Mouse (Mus musculus) neural tube, embryonic 14.5 days (tissue): ENCODE measurements around the gene Cyp2c23. TPM values are rescaled to one million over a fixed set of nuclear protein-coding genes. Genes with fewer than 3 reads are reported as not detected.

Source experiments
- ATAC-seq: fragments of 200-750 bp; cut with Nextera tagmentation; 2 replicates; pipeline ENCODE4 v1.8.0; 2017; ENCODE audit warnings: low read depth, mild to moderate bottlenecking, moderate TSS enrichment, moderate library complexity
- H3K27ac ChIP-seq: fragments of 300-500 bp; sonication (generic); 2 replicates; pipeline ENCODE4 v1.5.1; 2014; ENCODE audit warnings: low read depth, mild to moderate bottlenecking, control low read depth, low read length, moderate library complexity, mixed read lengths
- H3K27me3 ChIP-seq: fragments of 300-500 bp; sonication (generic); 2 replicates; pipeline ENCODE4 v1.6.1; 2014; ENCODE audit warnings: low read length; ENCODE audit not compliant: control insufficient read depth, insufficient read depth
- H3K36me3 ChIP-seq: fragments of 300-500 bp; sonication (generic); 2 replicates; pipeline ENCODE4 v1.6.1; 2014; ENCODE audit warnings: low read length, mixed read lengths; ENCODE audit not compliant: control insufficient read depth, insufficient read depth
- H3K4me1 ChIP-seq: fragments of 300-500 bp; sonication (generic); 2 replicates; pipeline ENCODE4 v1.6.1; 2014; ENCODE audit warnings: low read length; ENCODE audit not compliant: control insufficient read depth, insufficient read depth
- H3K4me2 ChIP-seq: fragments of 300-500 bp; sonication (generic); 2 replicates; pipeline ENCODE4 v1.6.1; 2014; ENCODE audit warnings: mild to moderate bottlenecking, low read depth, low read length, control low read depth
- H3K4me3 ChIP-seq: fragments of 300-500 bp; sonication (generic); 2 replicates; pipeline ENCODE4 v1.5.1; 2014; ENCODE audit warnings: low read depth, low read length, control low read depth, mixed read lengths
- H3K9ac ChIP-seq: fragments of 300-500 bp; sonication (generic); replicated peaks from 2 replicates; pipeline ENCODE4 v1.6.1; 2014; ENCODE audit warnings: low read depth, mild to moderate bottlenecking, control low read depth, low read length, mixed read lengths
- H3K9me3 ChIP-seq: fragments of 300-500 bp; sonication (generic); 2 replicates; pipeline ENCODE4 v1.6.1; 2016; ENCODE audit warnings: low read length; ENCODE audit not compliant: control insufficient read depth
- WGBS: fragments of 180-500 bp; shearing (Covaris S2); extraction: QIAGEN DNeasy Blood & Tissue Kit; methylation state at CpG from one replicate; pipeline ENCODE4 v1.1.7; 2014; 5-methylcytosine and 5-hydroxymethylcytosine counted together
- polyA plus RNA-seq: library from polyadenylated mRNA; unstranded; fragments of >200 nt; fragmentation: Nextera tagmentation; extraction: Ambion mirVana; gene quantifications from 2 replicates; pipeline ENCODE4 v1.2.1, GENCODE M21; 2014

The Cyp2c23 gene
- polyA plus RNA-seq, 1 experiment from 2014 or later, result not detected

GRCm38 (mm10) chr19:44007186-44007585 lies 21.8 kb downstream of the Cyp2c23 start:
- 58% methylated on average over 12 of the region's 12 CpGs for WGBS
- no peak for ATAC-seq
- Histone ChIP-seq H3K4me3 (no peak overlapping the region), H3K36me3 (no peaks in the 10 kb centered on the region), H3K27me3 (no peaks in the 10 kb centered on the region), H3K4me2 (no peak overlapping the region), H3K4me1 (no peaks in the 10 kb centered on the region), H3K9me3 (no peaks in the 10 kb centered on the region), H3K9ac (no peak overlapping the region), H3K27ac (no peak overlapping the region)

- Histone ChIP-seq H3K4me2 (no peak overlapping the region), H3K4me3 (no peak overlapping the region), H3K9me3 (no peaks in the 10 kb centered on the region), H3K36me3 (no peaks in the 10 kb centered on the region), H3K27me3 (no peaks in the 10 kb centered on the region), H3K9ac (no peak overlapping the region), H3K27ac (no peak overlapping the region), H3K4me1 (no peaks in the 10 kb centered on the region)
- whole genome bisulfite sequencing, result 79% methylated on average over 4 of the region's 4 CpGs
- no peak for ATAC-seq
Observed at GRCm38 (mm10) chr19:44005025-44005424, 24.0 kb downstream of the Cyp2c23 start.

GRCm38 (mm10) chr19:44004261-44004660 lies 24.7 kb downstream of the Cyp2c23 start:
- H3K4me2 ChIP-seq, result no peak overlapping the region
- no peak overlapping the region for H3K9ac ChIP-seq
- no peaks in the 10 kb centered on the region for H3K4me1 ChIP-seq
- 94% methylated on average over 2 of the region's 2 CpGs for WGBS
- no peaks in the 10 kb centered on the region for H3K27me3 ChIP-seq
- no peak overlapping the region for H3K27ac ChIP-seq
- no peaks in the 10 kb centered on the region for H3K9me3 ChIP-seq
- H3K4me3 ChIP-seq, result no peak overlapping the region
- H3K36me3 ChIP-seq, result no peaks in the 10 kb centered on the region
- ATAC-seq, result no peak

- H3K27me3 ChIP-seq, result no peaks in the 10 kb centered on the region
- H3K9me3 ChIP-seq, result no peaks in the 10 kb centered on the region
- H3K36me3 ChIP-seq, result no peaks in the 10 kb centered on the region
- no peak overlapping the region for H3K9ac ChIP-seq
- no peak overlapping the region for H3K27ac ChIP-seq
- WGBS, result 78% methylated on average over 5 of the region's 5 CpGs
- no peak for ATAC-seq
- H3K4me1 ChIP-seq, result no peaks in the 10 kb centered on the region
- H3K4me2 ChIP-seq, result no peak overlapping the region
- no peak overlapping the region for H3K4me3 ChIP-seq
Observed at GRCm38 (mm10) chr19:44000720-44001119, 28.3 kb downstream of the Cyp2c23 start.

- Histone ChIP-seq H3K4me2 (no peak overlapping the region), H3K36me3 (no peaks in the 10 kb centered on the region), H3K4me3 (no peak overlapping the region), H3K9me3 (no peaks in the 10 kb centered on the region), H3K27ac (no peak overlapping the region), H3K9ac (no peak overlapping the region), H3K4me1 (no peaks in the 10 kb centered on the region), H3K27me3 (no peaks in the 10 kb centered on the region)
- ATAC-seq, result no peak
- 94% methylated on average over 1 of the region's 1 CpGs for WGBS
Observed at GRCm38 (mm10) chr19:44000061-44000460, 28.9 kb downstream of the Cyp2c23 start.

GRCm38 (mm10) chr19:43998802-43999527 lies 30.0 kb downstream of the Cyp2c23 start:
- Histone ChIP-seq H3K9me3 (no peaks in the 10 kb centered on the region), H3K4me3 (no peak overlapping the region), H3K27me3 (no peaks in the 10 kb centered on the region), H3K9ac (no peak overlapping the region), H3K4me2 (no peak overlapping the region), H3K27ac (no peak overlapping the region), H3K36me3 (no peaks in the 10 kb centered on the region), H3K4me1 (no peaks in the 10 kb centered on the region)
- ATAC-seq, result no peak
- 89% methylated on average over 11 of the region's 11 CpGs for WGBS

GRCm38 (mm10) chr19:43998101-43998500 lies 30.9 kb downstream of the Cyp2c23 start:
- Histone ChIP-seq H3K9me3 (no peaks in the 10 kb centered on the region), H3K27ac (no peak overlapping the region), H3K9ac (no peak overlapping the region), H3K36me3 (no peaks in the 10 kb centered on the region), H3K4me3 (no peak overlapping the region), H3K4me1 (no peaks in the 10 kb centered on the region), H3K4me2 (no peak overlapping the region), H3K27me3 (no peaks in the 10 kb centered on the region)
- WGBS, result 88% methylated on average over 10 of the region's 10 CpGs
- ATAC-seq, result no peak

GRCm38 (mm10) chr19:43995427-43995826 lies 33.6 kb downstream of the Cyp2c23 start:
- Histone ChIP-seq H3K9me3 (no peaks in the 10 kb centered on the region), H3K36me3 (no peaks in the 10 kb centered on the region), H3K4me3 (no peak overlapping the region), H3K9ac (no peak overlapping the region), H3K4me2 (no peak overlapping the region), H3K27me3 (no peaks in the 10 kb centered on the region), H3K27ac (no peak overlapping the region), H3K4me1 (no peaks in the 10 kb centered on the region)
- ATAC-seq, result no peak
- WGBS, result 87% methylated on average over 7 of the region's 7 CpGs

GRCm38 (mm10) chr19:43992464-43992863 lies 36.5 kb downstream of the Cyp2c23 start:
- 81% methylated on average over 4 of the region's 4 CpGs for WGBS
- H3K9me3 ChIP-seq, result no peaks in the 10 kb centered on the region

More at GRCm38 (mm10) chr19:43992464-43992863, 36.5 kb downstream of the Cyp2c23 start:
- Histone ChIP-seq H3K4me1 (no peaks in the 10 kb centered on the region), H3K36me3 (no peaks in the 10 kb centered on the region), H3K4me2 (no peak overlapping the region), H3K4me3 (no peak overlapping the region), H3K27ac (no peak overlapping the region), H3K27me3 (no peaks in the 10 kb centered on the region), H3K9ac (no peak overlapping the region)
- ATAC-seq, result no peak
